Mouse (Mus musculus): ENCODE results near the gene Rps3. TPM values are rescaled to one million over a fixed set of nuclear protein-coding genes. Genes with fewer than 3 reads are reported as not detected.

Rps3 gene
- polyA plus RNA-seq, 1 experiment from 2014 or later, result 591 TPM

DNA sequence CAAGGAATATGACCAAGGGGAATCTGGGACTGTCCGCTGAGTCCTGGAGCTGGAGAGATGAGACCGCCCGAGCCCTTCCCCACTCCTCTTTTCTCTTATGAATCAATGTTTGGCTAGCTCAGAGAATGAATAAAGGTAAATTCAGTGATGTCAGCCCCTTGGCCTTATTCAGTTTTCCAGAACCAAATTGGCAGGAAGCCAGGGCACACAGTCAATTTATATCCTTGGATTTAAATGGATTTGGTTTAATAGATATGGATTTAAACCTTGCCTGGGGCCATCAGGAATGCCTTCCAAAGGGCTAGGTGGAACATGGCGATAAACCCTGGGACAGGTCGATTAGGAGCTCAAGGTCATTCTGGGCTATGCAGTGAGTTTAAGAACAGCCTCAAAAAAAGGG is 6.2 kb upstream of the Rps3 start:
- Histone ChIP-seq H3K4me2 (no peak overlapping the region), H3K9ac (ENCODE audit: low read depth, low read length) (no peak overlapping the region), H3K9me3 (replicated peaks; ENCODE audit: control insufficient read depth, low read length) (0 out of 2 replicates have a peak, but pooled peaks cover 3% of the 10 kb centered on the region), H3K27me3 (ENCODE audit: control insufficient read depth, insufficient read depth, low read length) (no peaks in the 10 kb centered on the region; the same call in 1 of the 2 replicates), H3K36me3 (ENCODE audit: control insufficient read depth, insufficient read depth, low read length) (no peaks in the 10 kb centered on the region), H3K4me1 (ENCODE audit: control insufficient read depth, insufficient read depth, low read length) (no peaks in the 10 kb centered on the region), H3K27ac (ENCODE audit: low read depth, low read length) (no peak overlapping the region), H3K4me3 (ENCODE audit: low read depth, low read length) (no peak overlapping the region)
- 86% methylated on average over 5 of the region's 5 CpGs for WGBS (ENCODE audit: insufficient replicate concordance)
- ATAC-seq (replicated peaks; ENCODE audit: insufficient number of reproducible peaks, low FRiP score, low TSS enrichment), result no peak

DNA sequence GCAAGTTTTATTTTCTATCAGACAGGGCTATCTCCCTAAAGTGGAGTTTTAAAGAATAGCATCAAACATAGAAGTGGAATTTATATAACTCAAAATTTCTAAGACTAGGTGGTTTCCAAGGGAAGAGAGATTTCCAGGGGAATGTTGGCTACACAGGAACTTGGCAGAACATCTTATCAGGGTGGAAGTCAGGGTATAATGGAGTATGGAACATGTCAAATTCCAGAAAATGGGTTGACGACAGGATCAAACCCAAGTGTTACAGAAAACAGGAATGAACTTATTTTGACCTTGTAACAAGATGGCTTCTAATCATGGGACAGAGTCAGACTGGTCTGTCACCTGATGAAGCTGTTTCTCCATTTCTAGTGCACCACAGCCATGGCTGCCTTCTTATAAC is 1.1 kb upstream of the Rps3 start:
- H3K4me3 ChIP-seq (ENCODE audit: low read depth, low read length), result no peak overlapping the region
- ATAC-seq (replicated peaks; ENCODE audit: insufficient number of reproducible peaks, low FRiP score, low TSS enrichment), result no peak
- no peaks in the 10 kb centered on the region; the same call in 1 of the 2 replicates for H3K27me3 ChIP-seq (ENCODE audit: control insufficient read depth, insufficient read depth, low read length)
- peaks cover 26% of the 10 kb centered on the region for H3K4me1 ChIP-seq (ENCODE audit: control insufficient read depth, insufficient read depth, low read length)
- WGBS (ENCODE audit: insufficient replicate concordance), result 67% methylated on average over 1 of the region's 1 CpGs
- H3K4me2 ChIP-seq, result no peak overlapping the region
- peaks cover 23% of the 10 kb centered on the region for H3K36me3 ChIP-seq (ENCODE audit: control insufficient read depth, insufficient read depth, low read length)
- H3K9ac ChIP-seq (ENCODE audit: low read depth, low read length), result no peak overlapping the region
- H3K9me3 ChIP-seq (replicated peaks; ENCODE audit: control insufficient read depth, low read length), result no peaks in the 10 kb centered on the region
- 0 out of 2 replicates have a peak overlapping the region, but pooled peaks have one; percentile 22 for H3K27ac ChIP-seq (ENCODE audit: low read depth, low read length)

DNA sequence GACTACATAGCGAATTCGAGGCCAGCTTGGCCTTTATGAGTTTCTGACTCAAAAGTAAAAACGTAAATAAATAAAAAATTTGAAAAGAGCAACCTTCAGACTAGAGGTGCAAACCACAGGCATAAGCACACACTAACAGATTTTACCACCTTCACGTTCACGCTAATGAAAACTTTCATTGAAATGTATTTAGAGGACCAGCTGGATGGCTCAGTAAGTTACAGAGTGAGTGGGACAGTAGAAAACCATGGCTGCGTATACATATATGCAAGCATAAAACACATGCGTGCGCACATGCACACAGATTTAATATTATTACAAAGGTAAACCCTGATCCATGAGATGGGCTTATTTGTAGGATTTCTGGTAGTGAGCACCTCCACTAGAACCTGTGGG is 384 bp upstream of the Rps3 start:
- ATAC-seq (replicated peaks; ENCODE audit: insufficient number of reproducible peaks, low FRiP score, low TSS enrichment), result no peak
- H3K9me3 ChIP-seq (replicated peaks; ENCODE audit: control insufficient read depth, low read length), result no peaks in the 10 kb centered on the region
- 0 out of 2 replicates have a peak overlapping the region, but pooled peaks have one; percentile 52 for H3K9ac ChIP-seq (ENCODE audit: low read depth, low read length)
- peak overlapping the region; percentile 62 for H3K4me2 ChIP-seq
- H3K4me3 ChIP-seq (ENCODE audit: low read depth, low read length), result peak overlapping the region; percentile 92
- no peaks in the 10 kb centered on the region; the same call in 1 of the 2 replicates for H3K27me3 ChIP-seq (ENCODE audit: control insufficient read depth, insufficient read depth, low read length)
- 0 out of 2 replicates have a peak overlapping the region, but pooled peaks have one; percentile 35 for H3K27ac ChIP-seq (ENCODE audit: low read depth, low read length)
- peaks cover 29% of the 10 kb centered on the region for H3K36me3 ChIP-seq (ENCODE audit: control insufficient read depth, insufficient read depth, low read length)
- 45% methylated on average over 8 of the region's 8 CpGs for WGBS (ENCODE audit: insufficient replicate concordance)
- peaks cover 26% of the 10 kb centered on the region for H3K4me1 ChIP-seq (ENCODE audit: control insufficient read depth, insufficient read depth, low read length)

DNA sequence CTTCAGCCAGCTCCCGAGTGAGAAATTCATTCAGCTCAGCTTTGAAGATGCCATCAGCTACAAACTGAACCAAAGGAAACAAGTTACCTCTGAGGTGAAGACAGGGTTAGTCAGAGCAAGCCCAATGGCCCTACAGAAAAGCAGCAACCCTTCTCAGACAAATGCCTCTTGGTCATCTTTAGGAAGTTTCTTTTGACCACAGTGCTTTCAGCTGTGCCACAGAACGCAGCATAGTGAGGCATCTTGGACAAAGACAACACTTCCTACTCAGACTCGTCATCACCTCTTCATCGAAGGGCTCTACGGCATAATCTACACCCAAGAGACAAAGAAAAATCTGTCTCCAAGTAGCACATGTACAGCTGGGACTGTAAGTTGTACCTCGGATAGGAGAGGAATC is 901 bp downstream of the Rps3 start:
- 0% methylated on average over 6 of the region's 6 CpGs for WGBS (ENCODE audit: insufficient replicate concordance)
- ATAC-seq (replicated peaks; ENCODE audit: insufficient number of reproducible peaks, low FRiP score, low TSS enrichment), result no peak

DNA sequence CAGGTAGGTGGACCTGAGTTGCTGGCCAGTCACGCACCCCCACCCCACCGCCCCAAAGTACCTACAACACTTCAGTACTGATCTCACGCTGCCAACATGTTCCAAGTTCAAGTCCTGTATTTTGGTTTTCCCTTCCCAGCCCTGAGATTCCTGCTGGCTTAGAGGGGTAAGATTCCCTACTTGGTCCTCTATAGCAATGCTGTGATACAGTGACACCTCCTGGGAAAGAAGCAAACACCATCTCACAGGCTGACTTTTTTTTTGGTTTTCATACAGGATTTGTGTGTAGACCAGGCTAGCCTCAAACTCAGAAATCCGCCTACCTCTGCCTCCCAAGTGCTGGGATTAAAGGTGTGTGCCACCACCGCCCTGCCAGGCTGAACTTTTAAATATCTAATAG is 6.3 kb downstream of the Rps3 start:
- 85% methylated on average over 5 of the region's 5 CpGs for WGBS (ENCODE audit: insufficient replicate concordance)
- Histone ChIP-seq H3K36me3 (ENCODE audit: control insufficient read depth, insufficient read depth, low read length) (peaks cover 53% of the 10 kb centered on the region), H3K27me3 (ENCODE audit: control insufficient read depth, insufficient read depth, low read length) (no peaks in the 10 kb centered on the region), H3K4me2 (no peak overlapping the region), H3K27ac (ENCODE audit: low read depth, low read length) (0 out of 2 replicates have a peak overlapping the region, but pooled peaks have one; percentile 3), H3K9ac (ENCODE audit: low read depth, low read length) (no peak overlapping the region), H3K4me1 (ENCODE audit: control insufficient read depth, insufficient read depth, low read length) (peaks cover 31% of the 10 kb centered on the region), H3K4me3 (ENCODE audit: low read depth, low read length) (no peak overlapping the region), H3K9me3 (replicated peaks; ENCODE audit: control insufficient read depth, low read length) (no peaks in the 10 kb centered on the region)
- ATAC-seq (replicated peaks; ENCODE audit: insufficient number of reproducible peaks, low FRiP score, low TSS enrichment), result no peak

More for the DNA sequence above, 901 bp downstream of the Rps3 start:
- H3K4me2 ChIP-seq, result peak overlapping the region; percentile 92
- peaks cover 36% of the 10 kb centered on the region for H3K36me3 ChIP-seq (ENCODE audit: control insufficient read depth, insufficient read depth, low read length)
- no peaks in the 10 kb centered on the region; the same call in 1 of the 2 replicates for H3K27me3 ChIP-seq (ENCODE audit: control insufficient read depth, insufficient read depth, low read length)
- no peaks in the 10 kb centered on the region for H3K9me3 ChIP-seq (replicated peaks; ENCODE audit: control insufficient read depth, low read length)
- H3K4me1 ChIP-seq (ENCODE audit: control insufficient read depth, insufficient read depth, low read length), result peaks cover 26% of the 10 kb centered on the region
- peak overlapping the region; percentile 86 for H3K27ac ChIP-seq (ENCODE audit: low read depth, low read length)
- H3K4me3 ChIP-seq (ENCODE audit: low read depth, low read length), result peak overlapping the region; percentile 92
- peak overlapping the region; percentile 98 for H3K9ac ChIP-seq (ENCODE audit: low read depth, low read length)

DNA sequence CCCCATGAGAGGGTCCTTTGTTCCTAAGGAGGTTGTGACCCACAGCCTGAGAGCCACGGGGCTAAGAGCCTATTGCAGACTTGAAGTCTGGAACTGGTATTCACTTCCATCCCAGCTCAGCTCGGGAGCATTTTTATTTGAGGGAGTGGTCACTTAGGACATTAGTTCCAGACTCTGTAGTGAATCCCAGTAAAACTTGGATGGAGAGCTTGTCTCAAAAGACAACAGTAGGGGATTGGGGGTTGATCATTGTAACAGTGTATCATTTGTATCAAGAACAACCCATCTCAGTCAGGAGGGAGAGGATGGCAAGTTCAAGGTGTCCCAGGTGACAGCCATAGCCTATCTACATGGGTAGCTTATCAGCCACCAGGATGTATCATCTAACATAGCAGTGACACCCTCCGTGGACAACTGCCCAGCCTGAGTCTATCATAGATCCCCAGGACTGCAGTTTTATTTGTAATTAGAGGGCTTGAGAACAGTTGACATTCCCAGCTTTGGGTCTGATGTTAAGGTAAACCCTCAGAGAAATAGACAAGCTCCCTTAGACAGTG is 6.9 kb downstream of the Rps3 start:
- Histone ChIP-seq H3K27me3 (ENCODE audit: control insufficient read depth, insufficient read depth, low read length) (no peaks in the 10 kb centered on the region), H3K27ac (ENCODE audit: low read depth, low read length) (peak overlapping the region; percentile 22; the same call in 1 of the 2 replicates)
- 42% methylated on average over 3 of the region's 3 CpGs for WGBS (ENCODE audit: insufficient replicate concordance)

DNA sequence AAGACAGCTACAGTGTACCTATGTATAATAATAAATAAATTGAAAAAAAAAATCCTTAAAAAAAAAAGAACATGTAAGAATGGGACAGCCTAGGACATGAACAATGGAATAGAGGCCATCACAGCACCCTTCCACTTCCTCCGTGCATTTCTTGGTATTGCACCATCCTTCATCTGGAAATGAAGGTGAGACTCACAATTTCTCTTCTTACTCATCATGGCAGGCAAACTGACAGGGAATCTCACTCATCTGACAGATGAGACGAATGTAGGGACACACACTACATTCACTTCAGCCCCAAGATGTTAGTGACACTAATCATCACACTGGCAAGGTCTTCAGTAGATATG is 8.0 kb downstream of the Rps3 start:
- Histone ChIP-seq H3K27me3 (ENCODE audit: control insufficient read depth, insufficient read depth, low read length) (no peaks in the 10 kb centered on the region), H3K9me3 (replicated peaks; ENCODE audit: control insufficient read depth, low read length) (no peaks in the 10 kb centered on the region), H3K4me2 (no peak overlapping the region), H3K4me3 (ENCODE audit: low read depth, low read length) (no peak overlapping the region), H3K4me1 (ENCODE audit: control insufficient read depth, insufficient read depth, low read length) (peaks cover 14% of the 10 kb centered on the region), H3K36me3 (ENCODE audit: control insufficient read depth, insufficient read depth, low read length) (peaks cover 38% of the 10 kb centered on the region), H3K9ac (ENCODE audit: low read depth, low read length) (no peak overlapping the region), H3K27ac (ENCODE audit: low read depth, low read length) (peak overlapping the region; percentile 67)
- ATAC-seq (replicated peaks; ENCODE audit: insufficient number of reproducible peaks, low FRiP score, low TSS enrichment), result no peak
- WGBS (ENCODE audit: insufficient replicate concordance), result 74% methylated on average over 2 of the region's 2 CpGs

More for the DNA sequence above, 6.9 kb downstream of the Rps3 start:
- no peaks in the 10 kb centered on the region for H3K9me3 ChIP-seq (replicated peaks; ENCODE audit: control insufficient read depth, low read length)
- no peak overlapping the region for H3K4me2 ChIP-seq
- no peak overlapping the region for H3K9ac ChIP-seq (ENCODE audit: low read depth, low read length)
- peaks cover 48% of the 10 kb centered on the region for H3K36me3 ChIP-seq (ENCODE audit: control insufficient read depth, insufficient read depth, low read length)
- ATAC-seq (replicated peaks; ENCODE audit: insufficient number of reproducible peaks, low FRiP score, low TSS enrichment), result no peak
- no peak overlapping the region for H3K4me3 ChIP-seq (ENCODE audit: low read depth, low read length)
- H3K4me1 ChIP-seq (ENCODE audit: control insufficient read depth, insufficient read depth, low read length), result peaks cover 25% of the 10 kb centered on the region

DNA sequence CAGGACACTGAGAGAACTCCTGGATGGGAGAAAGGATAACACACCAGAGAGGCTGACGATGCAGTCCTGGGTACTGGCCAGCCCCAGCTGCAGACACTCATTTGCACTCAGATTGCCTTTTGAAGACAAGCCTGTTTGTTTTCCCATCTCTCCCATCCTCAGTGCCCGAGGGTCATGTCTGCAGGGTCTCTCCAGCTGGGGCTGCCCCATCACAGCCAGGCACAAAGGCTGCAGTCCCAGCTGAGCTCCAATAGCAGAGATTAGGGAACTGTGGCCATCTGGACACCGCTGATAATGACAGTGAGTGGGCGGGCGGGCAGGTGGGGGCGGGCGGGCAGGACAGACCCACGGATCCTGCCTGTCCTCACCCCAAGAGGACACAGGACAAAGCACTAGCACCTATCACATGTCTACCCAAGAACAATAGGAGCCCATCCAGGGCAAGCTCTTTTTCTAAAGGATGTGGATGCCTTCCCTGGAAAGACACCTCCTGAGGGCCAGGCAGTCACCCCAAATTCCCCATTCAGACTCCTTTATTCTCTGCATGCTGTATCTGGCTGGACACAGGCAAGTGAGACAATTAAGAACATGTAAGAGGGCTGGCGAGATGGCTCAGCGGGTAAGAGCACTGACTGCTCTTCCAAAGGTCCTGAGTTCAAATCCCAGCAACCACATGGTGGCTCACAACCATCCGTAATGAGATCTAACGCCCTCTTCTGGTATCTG is 8.5 kb downstream of the Rps3 start:
- no peak overlapping the region for H3K9ac ChIP-seq (ENCODE audit: low read depth, low read length)

More for the DNA sequence above, 8.5 kb downstream of the Rps3 start:
- 38% methylated on average over 12 of the region's 12 CpGs for WGBS (ENCODE audit: insufficient replicate concordance)
- no peaks in the 10 kb centered on the region for H3K27me3 ChIP-seq (ENCODE audit: control insufficient read depth, insufficient read depth, low read length)
- H3K4me2 ChIP-seq, result no peak overlapping the region
- ATAC-seq (replicated peaks; ENCODE audit: insufficient number of reproducible peaks, low FRiP score, low TSS enrichment), result peak; percentile 82
- H3K36me3 ChIP-seq (ENCODE audit: control insufficient read depth, insufficient read depth, low read length), result peaks cover 33% of the 10 kb centered on the region
- no peak overlapping the region for H3K4me3 ChIP-seq (ENCODE audit: low read depth, low read length)
- no peaks in the 10 kb centered on the region for H3K9me3 ChIP-seq (replicated peaks; ENCODE audit: control insufficient read depth, low read length)
- peaks cover 11% of the 10 kb centered on the region for H3K4me1 ChIP-seq (ENCODE audit: control insufficient read depth, insufficient read depth, low read length)
- H3K27ac ChIP-seq (ENCODE audit: low read depth, low read length), result peak overlapping the region; percentile 67

Measured in heart, embryonic 11.5 days (tissue).